8 mouse cellular contexts compared by ENCODE assay signal in the genomic region with DNA sequence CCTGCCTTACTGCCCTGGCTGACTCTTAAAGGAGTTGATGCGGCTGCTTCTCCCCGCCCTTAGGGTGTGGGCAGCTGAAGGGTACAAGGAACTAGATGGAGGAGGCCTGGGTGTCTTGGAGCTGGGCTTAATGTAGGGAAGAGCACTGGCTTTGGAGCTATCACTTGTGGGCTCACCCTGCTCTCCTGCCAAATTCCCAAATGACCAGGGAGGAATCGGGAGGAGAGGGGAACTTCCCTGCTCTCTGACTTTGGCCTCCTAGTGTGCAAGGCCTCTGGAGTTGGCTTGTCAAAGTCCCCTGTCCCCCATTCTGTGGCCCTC. TPM values are rescaled to one million over a fixed set of nuclear protein-coding genes. Genes with fewer than 3 reads are reported as not detected.
DNase-seq lines count a peak whose midpoint lies in the region; ATAC-seq and TF ChIP-seq lines count a peak whose summit lies in the region.

No protein-coding gene starts in this region.

- peak overlapping the region; percentile 40; the same call in 1 of the 2 replicates for H3K27ac ChIP-seq in forebrain, embryonic 13.5 days
- H3K27ac ChIP-seq in limb, embryonic 14.5 days (replicated peaks; ENCODE audit: low read depth, low read length), result no peak overlapping the region
- peak overlapping the region; percentile 69 for H3K27ac ChIP-seq in neural tube, embryonic 15.5 days (replicated peaks)

- peaks cover 9% of the 10 kb centered on the region; the same call in 1 of the 2 replicates for H3K27me3 ChIP-seq in forebrain, embryonic 13.5 days
- no peaks in the 10 kb centered on the region for H3K27me3 ChIP-seq in limb, embryonic 14.5 days (ENCODE audit: control insufficient read depth, insufficient read depth, low read length)
- no peaks in the 10 kb centered on the region for H3K27me3 ChIP-seq in neural tube, embryonic 15.5 days (replicated peaks)

- peaks cover 38% of the 10 kb centered on the region for H3K36me3 ChIP-seq in forebrain, embryonic 13.5 days (ENCODE audit: poor library complexity, severe bottlenecking)
- H3K36me3 ChIP-seq in limb, embryonic 14.5 days (ENCODE audit: control insufficient read depth, insufficient read depth, low read length), result peaks cover 32% of the 10 kb centered on the region
- H3K36me3 ChIP-seq in neural tube, embryonic 15.5 days, result peaks cover 32% of the 10 kb centered on the region

- H3K4me3 ChIP-seq in lung, adult 2 months (replicated peaks; ENCODE audit: extremely low read depth, low read depth, low read length), result peak overlapping the region; percentile 45
- H3K4me3 ChIP-seq in forebrain, embryonic 13.5 days, result peak overlapping the region; percentile 93
- H3K4me3 ChIP-seq in limb, embryonic 14.5 days (replicated peaks; ENCODE audit: low read length), result peak overlapping the region; percentile 72
- peak overlapping the region; percentile 58 for H3K4me3 ChIP-seq in neural tube, embryonic 15.5 days (replicated peaks)

- 0 out of 2 replicates have a peak, but pooled peaks cover 2% of the 10 kb centered on the region for H3K4me1 ChIP-seq in lung, adult 2 months (ENCODE audit: control insufficient read depth, insufficient read depth, low read length)
- peaks cover 24% of the 10 kb centered on the region for H3K4me1 ChIP-seq in forebrain, embryonic 13.5 days
- H3K4me1 ChIP-seq in limb, embryonic 14.5 days (ENCODE audit: control insufficient read depth, insufficient read depth, low read length), result peaks cover 8% of the 10 kb centered on the region
- peaks cover 33% of the 10 kb centered on the region for H3K4me1 ChIP-seq in neural tube, embryonic 15.5 days

- no peak for TF ChIP-seq POLR2A in lung, adult 2 months (IDR thresholded peaks at IDR 0.05; ENCODE audit: borderline replicate concordance, extremely low read depth, low read depth, low read length)
- no peak for TF ChIP-seq POLR2A in limb, embryonic 14.5 days (IDR thresholded peaks at IDR 0.05; ENCODE audit: borderline replicate concordance, extremely low read depth, insufficient read depth, insufficient read length)

- no peaks in the 10 kb centered on the region for H3K9me3 ChIP-seq in forebrain, embryonic 13.5 days (replicated peaks)
- H3K9me3 ChIP-seq in limb, embryonic 14.5 days (ENCODE audit: control insufficient read depth, low read length), result no peaks in the 10 kb centered on the region
- H3K9me3 ChIP-seq in neural tube, embryonic 15.5 days (replicated peaks), result no peaks in the 10 kb centered on the region

- ATAC-seq in forebrain, embryonic 13.5 days, result no peak
- no peak for ATAC-seq in limb, embryonic 14.5 days (ENCODE audit: low FRiP score, low read depth)
- no peak for ATAC-seq in neural tube, embryonic 15.5 days (ENCODE audit: low FRiP score)

- H3K9ac ChIP-seq in forebrain, embryonic 13.5 days, result peak overlapping the region; percentile 92
- peak overlapping the region; percentile 73 for H3K9ac ChIP-seq in limb, embryonic 14.5 days (ENCODE audit: low read depth, low read length, severe bottlenecking)
- peak overlapping the region; percentile 69 for H3K9ac ChIP-seq in neural tube, embryonic 15.5 days (replicated peaks)

- H3K4me2 ChIP-seq in forebrain, embryonic 13.5 days, result peak overlapping the region; percentile 80
- H3K4me2 ChIP-seq in limb, embryonic 14.5 days (replicated peaks; ENCODE audit: low read depth, low read length, severe bottlenecking), result peak overlapping the region; percentile 69
- peak overlapping the region; percentile 85 for H3K4me2 ChIP-seq in neural tube, embryonic 15.5 days

- DNase-seq in lung, adult 2 months, result no peak
- no peak for DNase-seq in lung, adult 18-20 months
- no peak for DNase-seq in limb, embryonic 14.5 days (ENCODE audit: low spot score)
- no peak for DNase-seq in right cerebral cortex, postnatal 14 days
- no peak for DNase-seq in gastrocnemius, postnatal 4 days (ENCODE audit: low spot score in 2 of 2)
- DNase-seq in testis, postnatal 14 days (ENCODE audit: low spot score), result no peak

- no peak for TF ChIP-seq CTCF in lung, adult 2 months (IDR thresholded peaks at IDR 0.05; ENCODE audit: insufficient read depth, low read length)

- 20% methylated on average over 3 of the region's 3 CpGs for WGBS in lung, adult 2 months
- WGBS in forebrain, embryonic 13.5 days, result 2% methylated on average over 3 of the region's 3 CpGs
- WGBS in limb, embryonic 14.5 days, result 0% methylated on average over 3 of the region's 3 CpGs
- 8% methylated on average over 3 of the region's 3 CpGs for WGBS in neural tube, embryonic 15.5 days

RNA-seq across cellular contexts. Expression of a gene that starts 0.7 kb away (rescaled TPM):
- 114 and 128 TPM in 2 replicates for polyA plus RNA-seq in lung, adult 2 months (2012; rRNA removed)
- polyA plus RNA-seq in forebrain, embryonic 13.5 days (2015; fragmentation: Nextera tagmentation; extraction: Ambion mirVana), result 84.6 and 104 TPM in 2 replicates
- polyA plus RNA-seq in limb, embryonic 14.5 days (2012; rRNA removed), result 149 and 212 TPM in 2 replicates
- 47.9 and 49.3 TPM in 2 replicates for polyA plus RNA-seq in limb, embryonic 14.5 days (2014; fragmentation: Nextera tagmentation; extraction: Ambion mirVana)
- polyA plus RNA-seq in neural tube, embryonic 15.5 days (2015; fragmentation: Nextera tagmentation; extraction: Ambion mirVana), result 141 and 158 TPM in 2 replicates
- total RNA-seq in gastrocnemius, postnatal 4 days (2021), result 10 to 100 TPM; 83.5 to 85.4 TPM

RNA-seq across cellular contexts. Expression of a gene that starts 22.9 kb away (rescaled TPM):
- 136 and 145 TPM in 2 replicates for polyA plus RNA-seq in lung, adult 2 months (2012; rRNA removed)
- polyA plus RNA-seq in forebrain, embryonic 13.5 days (2015; fragmentation: Nextera tagmentation; extraction: Ambion mirVana), result 2.3 and 3.0 TPM in 2 replicates
- 53.8 and 78.4 TPM in 2 replicates for polyA plus RNA-seq in limb, embryonic 14.5 days (2012; rRNA removed)
- polyA plus RNA-seq in limb, embryonic 14.5 days (2014; fragmentation: Nextera tagmentation; extraction: Ambion mirVana), result 1.8 and 2.7 TPM in 2 replicates
- 3.2 and 3.8 TPM in 2 replicates for polyA plus RNA-seq in neural tube, embryonic 15.5 days (2015; fragmentation: Nextera tagmentation; extraction: Ambion mirVana)
- 10 to 100 TPM; 27.6 to 34.5 TPM for total RNA-seq in gastrocnemius, postnatal 4 days (2021)

RNA-seq across cellular contexts. Expression of a gene that starts 23.4 kb away (rescaled TPM):
- 122 and 136 TPM in 2 replicates for polyA plus RNA-seq in lung, adult 2 months (2012; rRNA removed)
- 12.0 and 15.9 TPM in 2 replicates for polyA plus RNA-seq in forebrain, embryonic 13.5 days (2015; fragmentation: Nextera tagmentation; extraction: Ambion mirVana)
- polyA plus RNA-seq in limb, embryonic 14.5 days (2012; rRNA removed), result 8.3 and 9.1 TPM in 2 replicates
- polyA plus RNA-seq in limb, embryonic 14.5 days (2014; fragmentation: Nextera tagmentation; extraction: Ambion mirVana), result 12.4 and 12.8 TPM in 2 replicates
- polyA plus RNA-seq in neural tube, embryonic 15.5 days (2015; fragmentation: Nextera tagmentation; extraction: Ambion mirVana), result 16.9 and 37.0 TPM in 2 replicates
- total RNA-seq in gastrocnemius, postnatal 4 days (2021), result 10 to 100 TPM; 17.5 to 20.5 TPM

RNA-seq across cellular contexts. Expression of a gene that starts 33.4 kb away (rescaled TPM):
- polyA plus RNA-seq in lung, adult 2 months (2012; rRNA removed), result not detected in 2 replicates
- polyA plus RNA-seq in forebrain, embryonic 13.5 days (2015; fragmentation: Nextera tagmentation; extraction: Ambion mirVana), result not detected in 2 replicates
- polyA plus RNA-seq in limb, embryonic 14.5 days (2012; rRNA removed), result not detected in 2 replicates
- not detected in 2 replicates for polyA plus RNA-seq in limb, embryonic 14.5 days (2014; fragmentation: Nextera tagmentation; extraction: Ambion mirVana)
- not detected in 2 replicates for polyA plus RNA-seq in neural tube, embryonic 15.5 days (2015; fragmentation: Nextera tagmentation; extraction: Ambion mirVana)
- not detected for total RNA-seq in gastrocnemius, postnatal 4 days (2021)

RNA-seq across cellular contexts. Expression of a gene that starts 39.3 kb away (rescaled TPM):
- 0.33 and 1.2 TPM in 2 replicates for polyA plus RNA-seq in lung, adult 2 months (2012; rRNA removed)
- polyA plus RNA-seq in forebrain, embryonic 13.5 days (2015; fragmentation: Nextera tagmentation; extraction: Ambion mirVana), result 0.49 TPM in 1 of 2 replicates, not detected in the other
- 0.05 and 0.08 TPM in 2 replicates for polyA plus RNA-seq in limb, embryonic 14.5 days (2012; rRNA removed)
- polyA plus RNA-seq in limb, embryonic 14.5 days (2014; fragmentation: Nextera tagmentation; extraction: Ambion mirVana), result 0.08 and 0.58 TPM in 2 replicates
- polyA plus RNA-seq in neural tube, embryonic 15.5 days (2015; fragmentation: Nextera tagmentation; extraction: Ambion mirVana), result 0.05 and 0.69 TPM in 2 replicates
- total RNA-seq in gastrocnemius, postnatal 4 days (2021), result under 1 TPM in 1 of 2 experiments, not detected in 1; 0.62 TPM
